Mouse (Mus musculus): Measurements from ENCODE around the gene Dnajb4. TPM values are rescaled to one million over a fixed set of nuclear protein-coding genes. Genes with fewer than 3 reads are reported as not detected.

Gene Dnajb4
- polyA plus RNA-seq, 1 experiment from 2014 or later: 25.5 TPM

DNA sequence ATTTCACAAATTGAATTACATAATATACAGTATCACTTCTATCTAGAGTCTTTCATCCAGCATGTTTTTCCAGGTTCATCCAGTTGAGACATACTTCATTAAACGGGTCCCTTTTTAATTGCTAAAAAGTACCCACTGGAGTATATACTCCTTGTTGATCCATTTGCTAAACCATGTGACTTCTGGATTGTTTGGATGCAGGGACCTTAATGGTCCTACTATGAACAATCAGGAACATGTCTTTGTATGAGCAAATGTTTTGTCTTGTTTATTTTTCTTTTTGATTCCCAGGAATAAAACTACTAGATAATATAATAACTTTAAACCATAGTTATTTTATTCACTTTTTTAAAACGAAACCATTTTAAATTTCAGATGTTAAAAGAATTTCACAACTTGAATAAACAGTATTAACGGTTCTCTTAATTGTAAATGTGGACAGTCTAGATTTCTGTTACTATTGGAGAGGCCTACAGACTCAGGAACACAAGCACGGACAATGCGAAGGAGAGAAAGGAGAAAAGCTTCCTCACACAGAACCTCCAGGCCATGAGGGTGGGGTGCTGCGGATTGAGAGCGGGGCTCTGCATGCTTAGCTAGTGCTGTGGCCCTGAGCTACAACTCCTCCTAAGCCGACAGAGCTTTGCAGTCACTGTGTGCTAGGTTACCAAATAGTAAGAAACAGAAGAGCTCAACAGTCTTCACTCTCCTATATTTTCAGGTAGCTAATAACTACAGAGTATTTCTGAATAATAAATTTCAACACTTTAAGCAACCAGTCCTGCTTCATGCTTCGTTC lies 19.2 kb downstream of the Dnajb4 start:
- H3K4me2 ChIP-seq (replicated peaks): peak overlapping the region; percentile 50
- H3K27ac ChIP-seq: 0 out of 2 replicates have a peak overlapping the region, but pooled peaks have one; percentile 51
- H3K9me3 ChIP-seq: no peaks in the 10 kb centered on the region
- no peaks in the 10 kb centered on the region for H3K27me3 ChIP-seq (replicated peaks)
- peak overlapping the region; percentile 21; the same call in 1 of the 2 replicates for H3K4me3 ChIP-seq (replicated peaks)
- H3K36me3 ChIP-seq: no peaks in the 10 kb centered on the region
- 0 out of 2 replicates have a peak, but pooled peaks cover 3% of the 10 kb centered on the region for H3K4me1 ChIP-seq (replicated peaks)
- 68% methylated on average over 9 of the region's 9 CpGs for WGBS
- H3K9ac ChIP-seq: peak overlapping the region; percentile 30; the same call in 1 of the 2 replicates
- no peak for ATAC-seq

GRCm38 (mm10) chr3:152189306-152189705 lies 20.8 kb downstream of the Dnajb4 start:
- no peak for ATAC-seq
- peak overlapping the region; percentile 11; the same call in 1 of the 2 replicates for H3K27ac ChIP-seq

DNA sequence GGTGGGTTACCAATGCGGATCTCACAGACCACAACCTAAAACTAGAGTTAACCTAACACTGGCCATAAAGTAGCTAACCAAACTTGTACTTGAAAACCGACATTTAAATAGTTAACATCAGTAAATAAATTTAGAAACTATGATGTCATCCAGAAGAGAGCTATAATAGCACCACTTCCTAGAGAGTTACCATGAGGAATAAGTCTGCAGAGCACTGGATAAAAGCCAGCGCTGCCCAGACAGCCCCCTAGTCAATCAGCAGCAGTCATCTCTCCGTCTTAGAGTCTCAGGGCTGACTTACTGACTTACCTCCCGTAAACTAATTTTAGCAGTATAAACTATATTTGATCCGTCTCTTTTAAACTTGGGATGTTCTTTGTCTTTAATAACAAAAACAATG lies 24.0 kb downstream of the Dnajb4 start:
- no peak for ATAC-seq
- no peaks in the 10 kb centered on the region for H3K36me3 ChIP-seq
- no peak overlapping the region for H3K4me2 ChIP-seq (replicated peaks)
- H3K27ac ChIP-seq: no peak overlapping the region
- H3K27me3 ChIP-seq (replicated peaks): no peaks in the 10 kb centered on the region
- H3K4me1 ChIP-seq (replicated peaks): 0 out of 2 replicates have a peak, but pooled peaks cover 3% of the 10 kb centered on the region
- no peaks in the 10 kb centered on the region for H3K9me3 ChIP-seq
- H3K9ac ChIP-seq: no peak overlapping the region
- 60% methylated on average over 6 of the region's 6 CpGs for WGBS
- no peak overlapping the region for H3K4me3 ChIP-seq (replicated peaks)

More at GRCm38 (mm10) chr3:152189306-152189705, 20.8 kb downstream of the Dnajb4 start:
- Histone ChIP-seq H3K9me3 (no peaks in the 10 kb centered on the region), H3K4me3 (replicated peaks) (no peak overlapping the region), H3K27me3 (replicated peaks) (no peaks in the 10 kb centered on the region), H3K4me2 (replicated peaks) (peak overlapping the region; percentile 17; the same call in 1 of the 2 replicates), H3K36me3 (no peaks in the 10 kb centered on the region), H3K9ac (no peak overlapping the region), H3K4me1 (replicated peaks) (0 out of 2 replicates have a peak, but pooled peaks cover 3% of the 10 kb centered on the region)
- 35% methylated on average over 4 of the region's 4 CpGs for whole genome bisulfite sequencing

- 89% methylated on average over 9 of the region's 9 CpGs for WGBS
- no peak overlapping the region for H3K4me2 ChIP-seq (replicated peaks)
These were observed 26.6 kb downstream of the Dnajb4 start for GRCm38 (mm10) chr3:152183522-152183921.

GRCm38 (mm10) chr3:152180624-152181023 lies 29.5 kb downstream of the Dnajb4 start:
- no peaks in the 10 kb centered on the region for H3K27me3 ChIP-seq (replicated peaks)
- no peaks in the 10 kb centered on the region for H3K9me3 ChIP-seq
- no peak overlapping the region for H3K9ac ChIP-seq
- H3K4me2 ChIP-seq (replicated peaks): no peak overlapping the region
- ATAC-seq: no peak
- H3K27ac ChIP-seq: no peak overlapping the region
- H3K4me1 ChIP-seq (replicated peaks): no peaks in the 10 kb centered on the region
- no peaks in the 10 kb centered on the region for H3K36me3 ChIP-seq
- H3K4me3 ChIP-seq (replicated peaks): no peak overlapping the region
- 71% methylated on average over 4 of the region's 4 CpGs for WGBS

More at GRCm38 (mm10) chr3:152183522-152183921, 26.6 kb downstream of the Dnajb4 start:
- Histone ChIP-seq H3K27me3 (replicated peaks) (no peaks in the 10 kb centered on the region), H3K4me3 (replicated peaks) (no peak overlapping the region), H3K27ac (no peak overlapping the region), H3K9me3 (no peaks in the 10 kb centered on the region), H3K36me3 (no peaks in the 10 kb centered on the region), H3K9ac (no peak overlapping the region), H3K4me1 (replicated peaks) (no peaks in the 10 kb centered on the region)
- ATAC-seq: no peak

- WGBS: 6% methylated on average over 1 of the region's 1 CpGs
- H3K36me3 ChIP-seq: no peaks in the 10 kb centered on the region
- no peak overlapping the region for H3K9ac ChIP-seq
- H3K4me2 ChIP-seq (replicated peaks): no peak overlapping the region
- H3K9me3 ChIP-seq: no peaks in the 10 kb centered on the region
- H3K4me1 ChIP-seq (replicated peaks): no peaks in the 10 kb centered on the region
- H3K27ac ChIP-seq: peak overlapping the region; percentile 58; the same call in 1 of the 2 replicates
- peak; percentile 93 for ATAC-seq
- H3K4me3 ChIP-seq (replicated peaks): no peak overlapping the region
- no peaks in the 10 kb centered on the region for H3K27me3 ChIP-seq (replicated peaks)
These were observed 30.8 kb downstream of the Dnajb4 start for GRCm38 (mm10) chr3:152179285-152179684.

GRCm38 (mm10) chr3:152178816-152179215 lies 31.3 kb downstream of the Dnajb4 start:
- no peak overlapping the region for H3K4me3 ChIP-seq (replicated peaks)
- WGBS: 77% methylated on average over 4 of the region's 4 CpGs
- no peaks in the 10 kb centered on the region for H3K27me3 ChIP-seq (replicated peaks)
- no peaks in the 10 kb centered on the region for H3K36me3 ChIP-seq
- no peaks in the 10 kb centered on the region for H3K9me3 ChIP-seq
- no peak overlapping the region for H3K9ac ChIP-seq
- H3K4me2 ChIP-seq (replicated peaks): no peak overlapping the region
- H3K27ac ChIP-seq: no peak overlapping the region
- peak; percentile 52; the same call in 1 of the 2 replicates for ATAC-seq
- no peaks in the 10 kb centered on the region for H3K4me1 ChIP-seq (replicated peaks)

DNA sequence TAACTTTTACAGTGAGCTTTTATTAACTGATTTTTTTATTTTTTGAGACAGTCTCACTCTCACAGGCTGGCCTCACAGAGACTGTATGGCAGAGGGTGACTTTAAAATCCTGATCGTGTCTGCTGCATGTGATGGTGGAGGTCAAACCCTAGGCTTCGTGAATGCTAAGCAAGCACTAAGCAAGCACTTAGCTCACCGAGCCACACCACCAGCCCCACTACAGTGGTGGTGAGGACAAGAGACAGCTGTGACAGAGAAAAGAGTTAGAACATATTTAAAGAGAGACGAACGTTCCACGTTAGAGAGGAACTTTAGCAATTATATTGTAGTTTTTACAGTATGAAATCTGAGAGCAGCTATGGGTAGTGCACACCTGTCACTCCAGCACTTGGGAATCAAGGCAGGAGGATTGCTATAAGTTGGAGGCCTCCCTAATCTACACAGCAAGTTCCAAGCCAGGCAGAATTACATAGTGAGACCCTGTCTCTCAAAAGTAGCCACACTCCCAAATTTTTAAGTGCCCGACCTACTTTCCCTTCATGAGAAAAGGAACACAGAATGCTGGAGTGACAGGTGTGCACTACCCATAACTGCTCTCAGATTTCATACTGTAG lies 37.7 kb downstream of the Dnajb4 start:
- WGBS: 62% methylated on average over 7 of the region's 7 CpGs
- Histone ChIP-seq H3K9me3 (no peaks in the 10 kb centered on the region), H3K4me3 (replicated peaks) (no peak overlapping the region), H3K27ac (no peak overlapping the region), H3K4me1 (replicated peaks) (peaks cover 8% of the 10 kb centered on the region; the same call in 1 of the 2 replicates), H3K9ac (no peak overlapping the region), H3K4me2 (replicated peaks) (no peak overlapping the region), H3K27me3 (replicated peaks) (no peaks in the 10 kb centered on the region), H3K36me3 (no peaks in the 10 kb centered on the region)
- no peak for ATAC-seq

DNA sequence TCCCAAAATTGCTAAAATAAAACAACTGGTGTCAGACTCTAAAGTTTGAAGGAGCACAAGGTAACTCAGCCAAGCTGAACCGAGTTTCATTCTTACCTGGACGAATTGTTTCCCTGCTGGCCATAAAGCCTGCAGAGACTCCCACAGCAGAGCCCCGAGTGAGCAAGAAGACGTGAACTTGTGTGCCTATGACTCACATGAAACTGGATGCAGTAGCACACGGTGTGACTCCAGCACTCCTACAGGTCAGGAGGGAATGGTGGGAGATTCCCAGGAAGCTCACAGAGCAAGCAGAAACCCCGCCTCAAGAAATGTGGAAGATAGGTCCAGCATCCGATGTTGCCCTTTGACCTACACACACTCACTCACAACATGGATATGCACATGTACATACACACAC lies 38.2 kb downstream of the Dnajb4 start:
- ATAC-seq: peak; percentile 47
- H3K4me2 ChIP-seq (replicated peaks): no peak overlapping the region
- peaks cover 11% of the 10 kb centered on the region; the same call in 1 of the 2 replicates for H3K4me1 ChIP-seq (replicated peaks)
- no peak overlapping the region for H3K27ac ChIP-seq
- H3K36me3 ChIP-seq: no peaks in the 10 kb centered on the region
- no peak overlapping the region for H3K9ac ChIP-seq
- 35% methylated on average over 7 of the region's 7 CpGs for WGBS
- H3K9me3 ChIP-seq: no peaks in the 10 kb centered on the region
- H3K4me3 ChIP-seq (replicated peaks): no peak overlapping the region
- no peaks in the 10 kb centered on the region for H3K27me3 ChIP-seq (replicated peaks)

DNA sequence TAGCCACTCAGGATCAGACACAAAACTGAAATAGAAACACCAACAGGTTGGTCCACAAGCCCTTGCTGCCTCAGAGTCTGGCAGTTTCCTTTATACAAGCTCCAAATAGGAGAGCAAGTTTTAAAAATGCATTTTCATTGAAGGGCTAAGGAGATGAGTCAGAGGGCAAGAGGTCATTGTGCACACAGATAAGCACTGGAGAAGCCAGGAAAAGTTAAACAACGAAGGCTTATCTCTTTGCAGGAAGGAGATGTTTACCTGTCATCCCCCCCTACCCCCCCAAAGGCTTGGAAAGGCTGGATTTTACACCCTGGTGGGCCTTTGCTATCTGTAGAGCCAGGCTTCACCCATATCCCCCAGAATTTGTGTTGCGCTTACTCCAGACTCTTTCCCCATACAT lies 38.9 kb downstream of the Dnajb4 start:
- H3K27ac ChIP-seq: 0 out of 2 replicates have a peak overlapping the region, but pooled peaks have one; percentile 4
- 43% methylated on average over 2 of the region's 2 CpGs for WGBS
- peak; percentile 73 for ATAC-seq

DNA sequence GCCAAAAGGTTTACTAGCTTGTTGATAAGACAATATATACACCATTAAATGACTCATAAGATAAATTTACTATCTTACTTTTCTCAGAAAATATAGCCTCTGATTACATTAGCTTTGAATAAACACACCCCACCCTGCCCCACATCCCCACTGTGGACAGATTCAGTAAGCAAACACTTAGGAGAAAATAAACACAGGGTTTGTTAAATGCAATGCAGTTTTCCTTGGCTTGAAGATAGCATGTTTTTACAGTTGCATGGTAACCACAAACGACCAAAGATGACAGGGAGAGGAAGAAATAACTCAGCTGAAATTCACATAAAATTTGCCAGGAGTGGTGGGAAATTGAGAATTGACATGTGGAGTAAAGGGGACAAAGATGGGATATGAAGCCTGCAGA lies 39.7 kb downstream of the Dnajb4 start:
- H3K27me3 ChIP-seq (replicated peaks): no peaks in the 10 kb centered on the region
- H3K4me1 ChIP-seq (replicated peaks): peaks cover 15% of the 10 kb centered on the region
- H3K36me3 ChIP-seq: no peaks in the 10 kb centered on the region
- no peak overlapping the region for H3K4me3 ChIP-seq (replicated peaks)
- H3K27ac ChIP-seq: no peak overlapping the region
- no peaks in the 10 kb centered on the region for H3K9me3 ChIP-seq
- no peak overlapping the region for H3K4me2 ChIP-seq (replicated peaks)
- no peak overlapping the region for H3K9ac ChIP-seq
- no peak for ATAC-seq
- 23% methylated on average over 1 of the region's 1 CpGs for WGBS

More for the DNA sequence above, 38.9 kb downstream of the Dnajb4 start:
- Histone ChIP-seq H3K27me3 (replicated peaks) (no peaks in the 10 kb centered on the region), H3K4me1 (replicated peaks) (peaks cover 15% of the 10 kb centered on the region), H3K9ac (no peak overlapping the region), H3K4me3 (replicated peaks) (no peak overlapping the region), H3K36me3 (no peaks in the 10 kb centered on the region), H3K4me2 (replicated peaks) (no peak overlapping the region), H3K9me3 (no peaks in the 10 kb centered on the region)

GRCm38 (mm10) chr3:152168007-152168406 lies 42.1 kb downstream of the Dnajb4 start:
- 94% methylated on average over 10 of the region's 10 CpGs for WGBS
- no peak for ATAC-seq
- Histone ChIP-seq H3K4me1 (replicated peaks) (peaks cover 15% of the 10 kb centered on the region), H3K9ac (no peak overlapping the region), H3K9me3 (no peaks in the 10 kb centered on the region), H3K27me3 (replicated peaks) (no peaks in the 10 kb centered on the region), H3K4me2 (replicated peaks) (no peak overlapping the region), H3K4me3 (replicated peaks) (no peak overlapping the region), H3K36me3 (no peaks in the 10 kb centered on the region), H3K27ac (no peak overlapping the region)

Measured in intestine, embryonic 15.5 days (tissue).